Mouse (Mus musculus): ENCODE results near the gene 2010109A12Rik.

DNA sequence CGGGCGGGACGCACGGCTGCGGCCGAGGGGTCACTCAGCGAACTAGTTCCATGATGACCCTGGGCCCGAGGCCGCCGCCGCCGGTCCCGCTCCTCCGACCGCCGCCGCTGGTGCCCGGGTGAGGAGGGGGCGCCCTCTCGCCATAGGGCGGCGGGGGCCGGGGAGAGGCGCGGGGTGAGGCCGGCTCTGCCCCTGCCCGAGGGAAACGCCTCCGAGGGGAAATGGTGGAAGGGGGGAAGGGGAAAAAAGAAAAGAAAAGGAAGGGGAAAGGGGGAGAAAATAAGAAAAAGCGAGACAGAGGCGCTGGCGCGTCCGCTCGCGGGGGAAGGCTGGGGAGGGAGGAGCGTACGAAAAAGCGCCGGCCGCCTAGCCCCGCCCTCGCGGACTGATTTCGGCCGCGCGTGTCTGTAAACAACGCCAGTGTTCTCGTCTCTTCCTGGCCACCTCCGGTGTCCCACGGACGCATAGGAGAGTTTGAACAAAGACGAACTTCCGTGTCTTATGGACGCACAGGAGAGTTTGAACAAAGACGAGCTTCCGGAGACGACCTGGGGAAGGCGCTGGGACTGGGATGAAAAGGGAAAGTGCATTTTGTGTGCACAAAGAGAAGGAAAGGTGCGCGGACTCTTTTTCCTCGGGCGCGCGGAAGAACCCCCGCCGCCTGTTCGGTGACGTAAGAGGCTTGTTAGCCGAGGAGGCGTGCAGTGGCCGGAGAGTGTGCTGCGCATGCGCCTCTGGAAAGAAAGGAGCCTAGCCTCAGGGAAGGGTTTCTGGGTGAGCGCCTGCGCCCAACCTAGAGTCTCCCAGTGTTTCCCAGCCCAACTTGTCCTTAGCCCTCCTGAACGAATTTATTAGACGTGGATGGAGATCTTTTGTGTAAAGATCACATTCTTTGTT lies at the start of gene 2010109A12Rik, which contains the start of gene Ccni:
- TF ChIP-seq CTCF (IDR thresholded peaks at IDR 0.05; ENCODE audit: low read depth, low read length) = no peak
- TF ChIP-seq POLR2A (IDR thresholded peaks at IDR 0.05; ENCODE audit: insufficient read depth, low read length) = peak; percentile 60
- peak; percentile 66; the same call in 1 of the 2 replicates for TF ChIP-seq EP300 (IDR thresholded peaks at IDR 0.05; ENCODE audit: insufficient read depth, low read depth, low read length)
